Mouse (Mus musculus): ENCODE measurements around the gene Idi2. TPM values are rescaled to one million over a fixed set of nuclear protein-coding genes. Genes with fewer than 3 reads are reported as not detected.
A peak's percentile ranks its signal among the peaks of the same experiment; 100 is the strongest.
"Not testable (repeated sequence)": the region's sequence is repeated elsewhere in the genome, so short reads cannot be mapped to it uniquely, and the experiment has no call there.

Gene Idi2
- total RNA-seq (2021), result not detected
- long read RNA-seq, result 0 reads

DNA sequence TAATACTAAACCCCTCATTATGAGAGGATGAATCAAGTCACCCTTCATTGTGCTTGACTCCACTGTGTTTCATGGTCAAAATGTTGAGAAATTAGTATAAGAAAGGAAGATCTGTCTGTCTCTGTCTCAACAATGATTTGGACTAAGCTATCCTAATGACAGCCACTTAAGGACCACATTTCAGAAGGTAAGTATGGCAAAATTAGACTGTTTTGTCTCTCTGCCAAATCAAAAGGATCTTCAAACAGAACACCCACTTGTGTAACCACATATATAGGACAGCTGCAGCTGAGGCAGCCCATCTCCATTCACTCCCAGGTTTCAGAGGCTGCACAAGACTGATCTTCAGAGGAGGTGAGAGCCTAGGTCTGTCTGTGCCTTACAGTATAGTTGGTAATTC lies at the start of gene Idi2:
Gene Idi2, plus strand, starts transcription at position 301 of the 400 bp plus-strand sequence.
- not testable (repeated sequence) for DNase-seq (ENCODE audit: low spot score in 2 of 2)

GRCm38 (mm10) chr13:8905986-8906385 lies 46.7 kb upstream of the Idi2 start:
- DNase-seq (ENCODE audit: low spot score in 2 of 2), result not testable (repeated sequence)

- not testable (repeated sequence) for DNase-seq (ENCODE audit: low spot score in 2 of 2)
Observed at GRCm38 (mm10) chr13:8913890-8914289, 38.8 kb upstream of the Idi2 start.

GRCm38 (mm10) chr13:8933499-8933898 lies 19.2 kb upstream of the Idi2 start:
- DNase-seq (ENCODE audit: low spot score in 2 of 2), result no peak

- not testable (repeated sequence) for DNase-seq (ENCODE audit: low spot score in 2 of 2)
Observed at GRCm38 (mm10) chr13:8937611-8938140, 15.0 kb upstream of the Idi2 start.

DNA sequence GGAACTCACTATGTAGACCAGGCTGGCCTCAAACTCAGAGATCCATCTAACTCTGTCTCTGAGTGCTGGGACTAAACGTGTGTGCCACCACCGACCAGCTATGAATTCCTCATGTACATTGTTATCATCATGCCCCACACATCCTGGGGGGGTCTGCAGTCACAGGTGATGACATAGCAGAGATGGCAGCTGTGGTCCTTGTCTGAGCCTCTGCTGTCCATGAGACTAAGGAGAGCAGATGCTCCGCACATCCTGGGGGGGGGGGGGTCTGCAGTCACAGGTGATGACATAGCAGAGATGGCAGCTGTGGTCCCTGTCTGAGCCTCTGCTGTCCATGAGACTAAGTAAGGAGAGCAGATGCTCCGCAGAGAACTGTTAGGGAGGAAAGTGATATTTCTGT lies 11.6 kb upstream of the Idi2 start:
- DNase-seq (ENCODE audit: low spot score in 2 of 2), result not testable (repeated sequence)

DNA sequence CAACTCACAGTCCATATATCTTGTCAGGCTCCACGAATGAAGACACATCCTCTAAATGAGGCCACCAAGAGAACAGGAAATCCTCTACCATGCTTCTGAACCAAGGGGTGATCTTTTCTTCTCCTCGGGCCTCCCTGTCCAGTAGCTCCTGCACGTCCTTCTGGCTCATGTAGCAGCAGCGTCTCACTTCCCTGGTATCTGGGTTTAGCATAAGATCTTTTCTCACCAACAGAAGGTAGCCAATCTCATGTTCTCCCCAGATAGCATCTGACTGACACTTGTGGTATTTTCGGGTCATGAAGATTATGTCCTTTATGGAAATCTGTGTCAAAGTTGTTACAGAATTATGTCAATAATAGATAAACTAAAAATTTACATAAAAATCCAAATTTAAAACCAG lies 11.0 kb upstream of the Idi2 start:
- DNase-seq (ENCODE audit: low spot score in 2 of 2), result not testable (repeated sequence)

- not testable (repeated sequence) for DNase-seq (ENCODE audit: low spot score in 2 of 2)
Observed at GRCm38 (mm10) chr13:8943828-8944227, 8.8 kb upstream of the Idi2 start.

- not testable (repeated sequence) for DNase-seq (ENCODE audit: low spot score in 2 of 2)
Observed at GRCm38 (mm10) chr13:8948131-8948530, 4.5 kb upstream of the Idi2 start, which contains the start of gene Gm9745. Gene Gm9745 (minus strand): TSS chr13:8948231.

GRCm38 (mm10) chr13:8955127-8955526 lies 2.5 kb downstream of the Idi2 start:
- not testable (repeated sequence) for DNase-seq (ENCODE audit: low spot score in 2 of 2)

DNA sequence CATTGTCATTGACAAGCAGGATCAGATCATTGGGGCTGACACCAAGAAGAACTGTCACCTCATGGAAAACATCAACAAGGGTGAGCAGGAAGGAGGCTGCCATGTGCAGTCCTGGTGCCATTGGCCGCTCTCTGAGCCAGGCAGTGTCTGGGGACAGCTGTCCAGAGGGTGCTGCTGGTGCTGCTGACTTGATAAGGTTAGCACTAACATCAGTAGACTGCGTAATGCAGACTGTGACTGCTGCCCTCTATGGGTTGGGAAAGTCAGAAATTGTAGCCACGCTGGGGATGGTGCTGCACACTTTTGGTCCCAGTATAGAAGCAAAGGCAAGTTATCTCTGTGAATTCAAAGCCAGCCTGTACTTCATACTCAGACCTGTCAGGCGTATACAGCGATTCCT lies 4.2 kb downstream of the Idi2 start:
- DNase-seq (ENCODE audit: low spot score in 2 of 2), result not testable (repeated sequence)

GRCm38 (mm10) chr13:8959058-8959457 lies 6.4 kb downstream of the Idi2 start:
- not testable (repeated sequence) for DNase-seq (ENCODE audit: low spot score in 2 of 2)

DNA sequence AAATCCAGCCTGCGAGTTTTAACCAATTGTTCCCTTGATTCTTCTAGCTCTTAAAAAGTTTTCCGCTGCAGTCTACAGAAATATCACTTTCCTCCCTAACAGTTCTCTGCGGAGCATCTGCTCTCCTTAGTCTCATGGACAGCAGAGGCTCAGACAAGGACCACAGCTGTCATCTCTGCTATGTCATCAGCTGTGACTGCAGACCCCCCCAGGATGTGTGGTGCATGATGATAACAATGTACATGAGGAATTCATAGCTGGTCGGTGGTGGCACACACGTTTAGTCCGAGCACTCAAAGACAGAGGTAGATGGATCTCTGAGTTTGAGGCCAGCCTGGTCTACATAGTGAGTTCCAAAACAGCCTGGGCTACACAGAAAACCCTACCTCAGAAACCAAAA lies 6.9 kb downstream of the Idi2 start:
- DNase-seq (ENCODE audit: low spot score in 2 of 2), result not testable (repeated sequence)

DNA sequence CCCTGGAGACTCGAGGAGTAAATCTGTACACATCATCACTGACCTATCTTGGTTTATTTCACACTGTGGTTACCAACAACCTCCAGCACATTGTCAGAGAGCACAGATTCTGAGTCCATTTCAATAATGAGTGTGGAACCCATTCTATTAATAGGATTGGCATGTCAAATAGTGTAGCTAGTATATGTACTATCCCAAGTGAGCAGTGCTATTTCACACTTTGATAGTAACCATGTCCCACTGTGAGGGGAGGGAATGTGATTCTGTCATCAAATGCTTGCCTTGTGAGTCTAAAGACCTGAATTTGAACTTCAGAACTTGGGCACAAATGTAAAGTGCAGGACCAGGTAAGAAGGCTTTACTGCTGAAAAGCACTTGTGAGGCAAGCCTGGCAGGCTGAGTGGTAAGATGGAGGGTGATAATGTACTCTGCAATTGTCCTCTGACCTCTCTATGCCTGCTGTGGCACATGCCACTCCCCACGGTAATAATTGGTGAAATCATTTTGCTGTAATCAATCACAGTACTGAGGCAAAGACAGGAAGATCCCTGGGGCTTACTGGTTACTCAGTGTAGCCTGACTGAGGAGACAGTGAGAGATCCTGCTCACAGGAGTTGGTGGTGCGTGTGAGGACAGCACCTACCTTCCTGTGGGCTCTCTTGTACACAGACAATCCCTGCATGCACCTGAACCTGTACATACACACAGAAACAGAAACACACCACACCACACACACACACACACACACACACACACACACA lies 8.6 kb downstream of the Idi2 start:
- not testable (repeated sequence) for DNase-seq (ENCODE audit: low spot score in 2 of 2)

GRCm38 (mm10) chr13:8962266-8962665 lies 9.6 kb downstream of the Idi2 start:
- DNase-seq (ENCODE audit: low spot score in 2 of 2), result not testable (repeated sequence)

- DNase-seq (ENCODE audit: low spot score in 2 of 2), result no peak
Observed at GRCm38 (mm10) chr13:8965224-8965623, 12.6 kb downstream of the Idi2 start.

- no peak for DNase-seq (ENCODE audit: low spot score in 2 of 2)
Observed at GRCm38 (mm10) chr13:8967742-8968141, 15.1 kb downstream of the Idi2 start.

GRCm38 (mm10) chr13:8972369-8972768 lies 19.7 kb downstream of the Idi2 start:
- no peak for DNase-seq (ENCODE audit: low spot score in 2 of 2)

DNA sequence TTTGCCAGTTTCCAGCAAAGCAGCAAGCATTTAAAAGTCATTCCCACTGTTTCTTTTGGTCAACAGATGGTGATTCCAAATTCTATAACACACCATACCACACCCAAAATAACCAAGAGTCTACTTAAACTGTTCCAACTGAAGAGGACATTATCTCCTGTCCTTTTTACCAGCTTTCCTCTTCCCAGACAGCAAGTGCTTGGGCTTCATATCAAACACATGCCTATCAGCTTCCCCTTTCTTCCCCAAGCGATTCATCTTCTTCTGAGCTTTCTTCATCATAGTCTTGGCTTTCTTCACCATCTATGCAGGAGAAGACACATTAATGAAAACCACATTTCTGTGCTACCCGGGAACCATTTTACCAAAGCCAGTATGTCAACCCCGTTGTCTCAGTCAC lies 20.3 kb downstream of the Idi2 start:
- no peak for DNase-seq (ENCODE audit: low spot score in 2 of 2)

- DNase-seq (ENCODE audit: low spot score in 2 of 2), result no peak
Observed at GRCm38 (mm10) chr13:8992231-8992630, 39.6 kb downstream of the Idi2 start.

DNA sequence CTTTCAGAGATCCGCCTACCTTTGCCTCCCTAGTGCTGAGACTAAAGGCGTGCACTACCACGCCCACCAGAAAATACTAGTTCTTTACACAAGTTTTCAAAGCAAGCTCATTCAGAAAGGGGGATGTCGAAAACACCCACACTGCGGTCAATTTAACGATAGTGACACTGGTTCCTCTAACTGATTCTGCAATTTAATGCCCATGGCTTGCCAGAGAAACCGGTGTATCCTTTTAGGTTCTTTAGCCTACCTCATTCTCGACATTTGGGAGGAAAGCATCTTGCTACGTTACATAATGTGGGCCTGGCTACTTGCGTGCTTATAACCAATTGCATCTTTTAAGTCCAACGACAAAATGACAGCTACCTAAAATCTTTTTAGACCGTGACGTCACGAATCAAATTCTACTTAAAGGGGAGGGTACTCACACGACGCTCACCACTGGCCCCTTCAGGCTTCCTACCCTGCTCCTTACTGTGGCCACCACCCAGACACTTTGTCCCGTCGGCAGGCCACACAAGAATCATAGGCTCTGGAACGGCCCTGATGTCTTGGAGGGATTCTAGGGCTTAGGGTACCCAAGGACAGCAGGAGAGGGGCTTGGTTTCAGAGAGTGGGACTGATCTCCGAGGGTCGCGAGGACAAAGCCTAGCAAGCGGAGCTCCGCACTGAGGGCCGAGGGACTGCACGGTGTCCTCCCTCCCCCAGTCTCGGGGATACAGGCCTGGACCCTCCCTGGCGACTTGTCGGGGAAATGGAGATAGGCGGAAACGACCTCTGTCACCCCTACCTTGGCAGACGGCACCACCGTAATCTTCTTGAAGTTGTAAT lies 42.7 kb downstream of the Idi2 start:
- peak in 1 of 2 experiments; percentile 16 for DNase-seq (ENCODE audit: low spot score in 2 of 2)
